Mouse (Mus musculus) bone marrow, adult 2 months (tissue): ENCODE data around the gene Wrb. TPM values are rescaled to one million over a fixed set of nuclear protein-coding genes. Genes with fewer than 3 reads are reported as not detected.

Source experiments
- H3K27ac ChIP-seq: fragments of 200-500 bp; 2 replicates; pipeline ENCODE4 v1.5.1; 2012; ENCODE audit warnings: low read depth, mild to moderate bottlenecking, control low read depth, inconsistent platforms, low read length; ENCODE audit not compliant: control insufficient read depth, poor library complexity, insufficient read depth
- H3K4me1 ChIP-seq: fragments of 200-500 bp; 2 replicates; pipeline ENCODE4 v1.6.1; 2011; ENCODE audit warnings: low read length; ENCODE audit not compliant: control insufficient read depth, insufficient read depth
- H3K4me3 ChIP-seq: fragments of 200-500 bp; replicated peaks from 2 replicates; pipeline ENCODE3; 2011; ENCODE audit warnings: mild to moderate bottlenecking, low read depth, low read length, control low read depth; ENCODE audit not compliant: control insufficient read depth
- CTCF ChIP-seq: fragments of 200-500 bp; IDR thresholded peaks from 2 replicates; pipeline ENCODE4 v1.5.1; 2011; ENCODE audit warnings: low read length, control low read depth; ENCODE audit not compliant: control insufficient read depth, insufficient read depth
- POLR2A ChIP-seq: fragments of 200-500 bp; IDR thresholded peaks from 2 replicates; pipeline ENCODE4 v1.6.1; 2011; ENCODE audit warnings: low read depth, mild to moderate bottlenecking, control low read depth, low read length, borderline replicate concordance; ENCODE audit not compliant: control insufficient read depth
- WGBS: fragments of 180-500 bp; shearing (Covaris S2); methylation state at CpG from one replicate; pipeline ENCODE4 v1.1.7; 2018; 5-methylcytosine and 5-hydroxymethylcytosine counted together
- polyA plus RNA-seq: library from polyadenylated mRNA; stranded (reverse); fragments of >200 nt; gene quantifications from 2 replicates; pipeline ENCODE4 v1.2.4, GENCODE M21; 2011; ENCODE audit warnings: low replicate concordance; ENCODE audit not compliant: missing spikeins, insufficient read depth, insufficient read length

Gene Wrb
- polyA plus RNA-seq, 1 experiment: 9.9 TPM

- TF ChIP-seq POLR2A: no peak
- no peak for TF ChIP-seq CTCF
- H3K4me3 ChIP-seq: no peak overlapping the region
- 70% methylated on average over 20 of the region's 20 CpGs for WGBS
These were observed 14.7 kb downstream of the Wrb start for GRCm38 (mm10) chr16:96159794-96160346.

GRCm38 (mm10) chr16:96160927-96161326 is 15.7 kb downstream of the Wrb start:
- H3K27ac ChIP-seq: no peak overlapping the region
- H3K4me3 ChIP-seq: no peak overlapping the region
- 86% methylated on average over 1 of the region's 1 CpGs for WGBS
- no peak for TF ChIP-seq POLR2A
- TF ChIP-seq CTCF: no peak
- H3K4me1 ChIP-seq: peaks cover 1% of the 10 kb centered on the region; the same call in 1 of the 2 replicates

More at GRCm38 (mm10) chr16:96159794-96160346, 14.7 kb downstream of the Wrb start:
- Histone ChIP-seq H3K4me1 (peaks cover 1% of the 10 kb centered on the region; the same call in 1 of the 2 replicates), H3K27ac (no peak overlapping the region)

GRCm38 (mm10) chr16:96161336-96161735 is 16.1 kb downstream of the Wrb start:
- Histone ChIP-seq H3K4me1 (peaks cover 1% of the 10 kb centered on the region; the same call in 1 of the 2 replicates), H3K27ac (no peak overlapping the region), H3K4me3 (no peak overlapping the region)
- no peak for TF ChIP-seq CTCF
- TF ChIP-seq POLR2A: no peak
- 83% methylated on average over 4 of the region's 4 CpGs for WGBS

- WGBS: 77% methylated on average over 4 of the region's 4 CpGs
These were observed 20.6 kb downstream of the Wrb start for GRCm38 (mm10) chr16:96165723-96166264.

GRCm38 (mm10) chr16:96168837-96169236 is 23.6 kb downstream of the Wrb start:
- Histone ChIP-seq H3K4me3 (no peak overlapping the region), H3K4me1 (no peaks in the 10 kb centered on the region), H3K27ac (no peak overlapping the region)
- TF ChIP-seq CTCF (no peak), POLR2A (no peak)
- WGBS: 40% methylated on average over 4 of the region's 4 CpGs

More at GRCm38 (mm10) chr16:96165723-96166264, 20.6 kb downstream of the Wrb start:
- Histone ChIP-seq H3K4me3 (no peak overlapping the region), H3K4me1 (no peaks in the 10 kb centered on the region), H3K27ac (no peak overlapping the region)
- TF ChIP-seq POLR2A (no peak), CTCF (no peak)

- no peak for TF ChIP-seq POLR2A
- no peak for TF ChIP-seq CTCF
- Histone ChIP-seq H3K4me3 (no peak overlapping the region), H3K27ac (no peak overlapping the region), H3K4me1 (no peaks in the 10 kb centered on the region)
- 83% methylated on average over 8 of the region's 8 CpGs for WGBS
These were observed 28.4 kb downstream of the Wrb start for GRCm38 (mm10) chr16:96173648-96174047.

- Histone ChIP-seq H3K27ac (no peak overlapping the region), H3K4me3 (no peak overlapping the region), H3K4me1 (no peaks in the 10 kb centered on the region)
- no peak for TF ChIP-seq CTCF
- WGBS: 56% methylated on average over 2 of the region's 2 CpGs
These were observed 30.2 kb downstream of the Wrb start for GRCm38 (mm10) chr16:96175399-96175798.

GRCm38 (mm10) chr16:96179156-96179555 is 33.9 kb downstream of the Wrb start:
- H3K4me1 ChIP-seq: no peaks in the 10 kb centered on the region
- no peak overlapping the region for H3K27ac ChIP-seq
- H3K4me3 ChIP-seq: no peak overlapping the region
- TF ChIP-seq POLR2A (no peak), CTCF (no peak)

GRCm38 (mm10) chr16:96187619-96188018 is 42.4 kb downstream of the Wrb start:
- WGBS: 85% methylated on average over 5 of the region's 5 CpGs
- H3K27ac ChIP-seq: no peak overlapping the region
- no peak for TF ChIP-seq POLR2A
- TF ChIP-seq CTCF: no peak
- H3K4me1 ChIP-seq: no peaks in the 10 kb centered on the region
- H3K4me3 ChIP-seq: no peak overlapping the region
